Mouse (Mus musculus) left cerebral cortex, postnatal 36 days (tissue): ENCODE measurements around the gene Ptprg. TPM values are rescaled to one million over a fixed set of nuclear protein-coding genes. Genes with fewer than 3 reads are reported as not detected.

Experiments
- DNase-seq, 2 experiments: peaks; one replicate each; pipeline ENCODE4 v3.0.0; 2021 to 2022; ENCODE audit warnings: low spot score in 2 of 2, mixed read lengths in 1 of 2
- intact Hi-C: fragments of 180-260 bp; cut with DNase I; formaldehyde crosslinking; loops from one replicate; pipeline ENCODE4 v1.15.1; 2025
- total RNA-seq, 2 experiments: library from RNA; stranded (reverse); gene quantifications; 2 replicates each; pipeline ENCODE4 v1.2.3; 2021

Ptprg gene
- total RNA-seq, 2 experiments from 2014 or later: 95.1 to 108 TPM

DNA sequence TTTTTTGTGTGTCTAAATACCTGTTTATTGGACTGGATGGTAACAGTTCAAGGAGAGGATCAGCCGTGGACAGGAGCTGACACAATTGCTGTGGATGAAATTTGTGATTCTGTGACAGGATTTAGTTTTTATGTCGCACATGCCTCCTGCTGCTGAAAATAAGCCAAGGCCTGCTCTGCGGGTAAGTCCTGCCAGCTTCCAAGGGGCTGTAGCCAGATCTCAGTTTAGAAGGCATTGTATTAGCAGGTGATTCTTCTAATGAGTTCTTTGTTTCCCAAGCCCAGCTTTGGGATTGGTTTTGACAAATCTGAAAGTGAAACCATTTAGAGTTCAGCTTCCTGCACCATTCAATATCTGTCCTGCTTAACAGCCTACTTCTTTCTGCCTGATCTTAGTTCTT is 299.6 kb downstream of the Ptprg start:
- intact Hi-C loops: no loop called here
- DNase-seq: no peak

DNA sequence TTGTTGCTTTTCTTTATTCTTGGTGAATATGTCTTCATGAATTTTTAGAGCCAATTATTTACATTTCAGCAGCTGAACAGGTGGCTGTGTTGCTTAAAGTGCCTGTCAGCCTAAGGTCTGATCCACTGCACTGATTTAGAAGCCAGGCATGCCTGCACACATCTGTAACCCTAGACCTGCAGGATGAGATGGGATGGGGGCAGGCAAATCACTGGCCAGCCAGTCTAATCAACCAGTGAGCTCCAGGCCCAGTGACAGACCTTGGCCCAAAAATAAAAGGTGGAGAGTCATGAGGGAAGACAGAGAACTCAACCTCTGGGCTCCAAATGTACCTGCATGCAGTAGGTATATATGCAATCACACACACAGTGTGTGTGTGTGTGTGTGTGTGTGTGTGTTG is 302.2 kb downstream of the Ptprg start:
- no peak for DNase-seq
- intact Hi-C loops: no loop called here

DNA sequence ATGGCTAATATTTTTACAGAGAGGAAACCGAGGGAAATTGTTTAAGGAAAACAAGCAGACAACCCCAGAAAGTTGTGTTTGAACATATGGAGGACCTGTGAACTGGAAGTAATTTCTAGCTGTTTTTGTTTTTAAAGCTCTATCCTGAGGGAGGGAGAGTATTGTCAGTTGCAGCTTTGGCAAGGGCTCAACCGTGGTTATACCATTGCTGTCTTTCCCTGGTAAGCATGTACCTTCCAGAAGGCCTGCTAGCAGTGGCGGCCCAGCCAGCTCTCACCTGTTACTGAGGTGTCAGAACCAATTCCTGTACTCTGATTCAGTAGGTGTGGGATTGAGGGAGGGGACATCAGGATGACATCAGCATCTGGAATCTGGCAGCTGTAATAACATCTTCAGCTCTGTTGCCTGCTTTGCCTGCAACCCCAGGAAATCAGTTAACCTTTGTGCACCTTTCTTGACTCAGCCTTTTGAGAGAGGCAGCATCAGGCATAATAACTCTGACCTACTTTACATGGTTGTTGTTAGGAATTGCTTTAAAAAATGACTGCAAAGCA is 304.7 kb downstream of the Ptprg start:
- intact Hi-C loops: no loop called here
- DNase-seq: no peak

DNA sequence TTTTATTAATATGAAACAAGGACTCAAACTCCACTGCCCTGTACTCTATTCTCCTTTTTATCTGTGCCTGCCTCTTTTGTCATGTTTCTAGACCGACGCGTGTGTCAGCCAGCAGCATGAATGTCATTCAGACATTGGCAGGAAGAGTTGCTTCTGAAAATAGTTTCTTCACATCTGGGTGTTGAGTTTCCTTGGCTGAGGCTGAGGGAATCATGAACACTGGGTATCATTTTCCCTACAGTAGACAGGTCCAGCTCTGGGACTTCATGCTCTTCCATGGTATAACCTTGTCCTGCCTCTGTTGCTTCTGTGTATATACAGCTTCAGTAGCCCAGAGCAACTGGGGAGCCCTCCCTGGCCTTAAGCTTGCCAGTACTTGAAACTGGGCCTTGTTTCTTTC is 310.0 kb downstream of the Ptprg start:
- DNase-seq: peak in 1 of 2 experiments; percentile 18
- intact Hi-C loops: no loop called here

DNA sequence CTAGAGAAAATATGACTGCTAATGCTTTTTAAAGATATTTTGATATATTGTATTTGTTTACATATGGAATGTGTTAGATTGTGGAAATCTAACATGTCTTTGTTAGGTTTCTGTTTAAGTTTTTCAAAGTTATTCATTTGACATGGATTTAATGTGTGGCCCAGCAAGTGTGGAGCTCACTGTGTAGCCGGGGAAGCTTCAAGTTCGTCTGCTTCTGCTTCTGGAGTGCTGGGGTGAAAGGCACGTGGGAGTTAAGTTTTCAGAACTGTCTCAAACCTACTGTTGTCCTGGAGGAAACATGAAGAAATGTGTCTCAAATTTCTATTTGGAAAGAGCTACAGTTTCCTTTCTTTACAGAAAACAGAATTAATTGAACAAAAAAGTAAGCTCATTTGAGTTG is 311.5 kb downstream of the Ptprg start:
- no peak for DNase-seq
- intact Hi-C loops: no loop called here

DNA sequence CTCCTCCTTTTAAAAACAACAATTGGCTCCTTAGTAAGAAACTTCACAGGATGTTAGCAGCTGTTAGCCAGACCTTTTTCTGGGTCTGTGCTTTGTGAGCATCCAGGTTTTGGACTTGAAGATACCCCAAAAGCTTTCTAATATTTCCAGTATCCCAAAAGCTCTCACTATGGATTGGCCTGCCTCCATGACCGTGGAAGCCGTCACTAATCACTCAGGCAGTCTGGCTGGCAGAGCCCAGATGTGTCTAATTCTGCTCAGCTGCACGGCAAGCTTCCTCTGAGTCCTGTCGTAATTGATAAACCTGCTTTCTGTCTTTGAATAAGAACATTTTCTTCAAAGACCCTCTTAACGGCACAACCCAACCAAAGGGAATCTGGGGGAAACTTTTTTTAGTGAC is 312.0 kb downstream of the Ptprg start:
- DNase-seq: no peak
- intact Hi-C loops: no loop called here

DNA sequence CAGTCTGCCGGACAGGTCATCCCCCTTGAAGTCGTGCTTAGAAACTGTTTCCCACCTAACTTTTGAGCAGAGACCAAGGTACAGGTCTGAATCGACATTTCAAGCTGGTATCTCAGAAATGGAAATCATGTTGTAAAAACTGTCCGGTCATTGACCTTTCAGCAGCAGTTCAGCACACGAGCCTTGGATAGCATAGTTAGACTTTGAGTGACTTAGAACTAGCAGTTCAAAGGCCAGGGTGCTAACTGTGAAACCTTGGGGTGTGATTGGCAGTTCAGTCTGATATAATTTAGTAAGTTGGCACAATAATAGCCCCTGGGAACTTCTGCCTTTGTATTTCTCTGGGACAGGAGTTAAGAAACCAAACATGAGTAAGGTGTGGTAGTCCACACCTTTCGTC is 312.5 kb downstream of the Ptprg start:
- DNase-seq: no peak
- intact Hi-C loops: no loop called here

DNA sequence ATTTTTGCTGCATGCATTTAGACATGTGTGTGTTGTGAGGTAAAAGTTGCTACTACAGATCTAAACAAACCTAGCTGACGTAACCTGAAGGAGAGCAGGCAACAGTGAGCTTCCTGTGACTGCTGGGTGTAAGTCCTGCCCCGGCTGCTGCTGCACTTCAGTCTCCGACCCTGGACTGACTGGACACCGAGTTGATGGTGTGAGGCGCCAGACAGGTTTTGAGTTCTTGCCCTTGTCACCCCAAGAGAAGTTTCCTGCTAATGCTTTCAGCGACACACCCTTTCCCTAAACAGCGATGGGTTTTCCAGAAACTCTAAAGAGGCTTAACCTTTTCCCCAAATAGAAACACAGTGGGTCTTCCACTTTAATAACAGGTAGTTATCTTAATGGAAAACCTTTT is 313.1 kb downstream of the Ptprg start:
- intact Hi-C loops: no loop called here
- no peak for DNase-seq

DNA sequence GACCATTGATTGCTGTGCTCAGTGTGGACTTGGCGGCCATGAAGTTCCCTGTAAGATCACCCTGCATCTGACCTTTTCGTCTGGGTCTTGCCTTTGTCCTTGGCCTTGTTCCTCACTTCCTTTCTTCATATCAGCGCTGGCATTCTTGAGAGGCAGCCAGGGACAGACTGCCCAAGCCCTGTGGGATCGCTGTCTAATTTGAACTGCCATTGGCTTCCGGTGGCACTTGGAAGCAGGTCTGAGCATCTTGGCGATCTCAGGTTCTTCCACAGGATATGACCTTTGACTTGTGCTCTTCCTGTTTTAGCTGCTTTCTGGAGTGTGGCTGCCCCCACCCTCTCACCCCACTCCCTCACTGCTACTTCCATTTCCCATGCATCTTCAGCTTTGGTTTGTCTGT is 315.3 kb downstream of the Ptprg start:
- no peak for DNase-seq
- intact Hi-C loops: no loop called here

DNA sequence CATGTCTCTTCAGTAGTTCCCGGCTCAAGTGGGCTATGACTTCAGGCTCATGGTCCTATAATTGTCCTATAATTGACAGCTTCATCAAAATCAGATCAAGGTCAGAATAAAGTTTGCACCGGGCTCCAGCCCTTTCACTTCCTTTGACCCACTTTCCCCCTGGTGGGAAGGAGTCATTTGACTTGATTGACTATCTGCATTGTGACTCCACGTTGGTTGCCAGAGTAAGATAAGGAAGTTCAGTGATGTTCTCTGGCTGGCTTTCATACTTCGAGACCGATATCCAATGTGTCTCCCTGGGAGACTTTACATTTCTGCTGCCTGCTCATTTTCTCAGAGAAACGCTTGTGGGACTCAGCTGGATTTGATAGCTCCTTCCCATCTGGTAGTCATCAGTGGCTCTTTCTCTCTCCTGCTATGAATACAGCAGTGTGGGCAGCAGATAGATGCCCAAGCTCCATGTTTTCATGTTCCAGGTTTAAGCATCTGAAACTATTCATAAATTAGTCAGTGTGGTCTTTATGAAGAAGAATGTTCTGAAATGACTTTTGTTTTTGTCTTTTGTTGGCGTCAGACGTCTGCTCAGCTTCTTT is 318.5 kb downstream of the Ptprg start:
- DNase-seq: no peak
- intact Hi-C loops: no loop called here

DNA sequence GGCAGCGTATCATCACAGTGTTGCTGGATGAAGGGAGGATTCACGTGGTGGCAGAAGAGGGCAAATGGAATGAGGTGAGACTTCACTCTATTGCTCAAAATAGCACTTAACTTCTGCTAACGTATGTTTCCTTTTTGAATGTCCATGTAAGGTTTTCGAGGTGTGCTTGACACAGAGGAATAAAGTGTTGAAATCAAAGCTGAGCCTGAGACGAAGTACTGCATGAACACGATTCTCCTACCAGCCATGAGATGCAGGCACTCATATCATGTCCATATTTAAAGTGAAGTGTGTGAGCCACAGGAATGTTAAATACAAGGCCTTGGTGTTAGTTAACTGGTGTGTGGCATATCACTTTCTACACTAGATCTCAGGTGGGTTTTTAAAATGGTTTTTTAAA is 320.9 kb downstream of the Ptprg start:
- intact Hi-C loops: no loop called here
- DNase-seq: no peak

DNA sequence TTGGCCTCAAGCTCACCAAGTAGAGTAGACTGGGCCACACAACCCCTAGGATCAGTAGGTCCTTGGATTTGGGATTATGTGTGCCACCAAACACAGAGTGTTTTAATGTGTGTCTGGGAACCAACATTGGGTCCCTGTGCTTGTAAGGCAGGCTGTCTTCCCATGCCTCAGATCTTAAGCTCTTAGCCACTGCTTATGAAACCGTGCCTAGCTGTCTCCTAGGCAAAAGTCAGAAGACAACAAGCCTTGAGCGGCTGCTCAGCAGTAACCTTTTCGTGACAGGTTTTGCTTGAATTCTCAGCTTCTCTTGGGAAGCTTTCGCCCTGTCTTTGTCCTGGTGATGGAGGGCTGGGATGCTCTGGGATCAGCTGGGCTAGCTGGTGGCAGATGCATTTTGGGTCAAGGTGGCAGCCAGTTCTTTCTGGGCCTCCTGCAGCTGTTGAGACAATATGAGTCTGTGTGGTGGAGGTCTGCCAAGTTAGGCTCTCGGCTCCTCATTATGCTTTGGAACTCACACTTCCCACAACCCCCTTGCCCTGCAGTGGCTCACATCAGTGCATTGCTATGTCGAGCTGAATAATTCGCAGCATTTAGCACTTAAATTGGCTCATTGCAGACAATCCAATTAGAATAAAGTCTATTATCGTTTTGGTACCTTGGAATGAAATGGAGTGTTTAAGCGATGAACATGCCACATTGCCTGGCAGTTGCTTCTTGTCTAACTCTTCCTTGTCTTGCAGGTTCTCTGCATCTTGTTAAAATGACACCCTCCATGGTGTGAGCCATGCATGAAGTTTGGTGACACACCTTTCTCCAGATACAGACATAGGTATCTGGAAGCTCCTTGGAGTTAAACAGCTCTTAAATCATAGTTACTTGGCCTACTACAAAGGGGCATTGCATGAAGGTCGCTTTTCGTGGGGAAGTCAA is 321.9 kb downstream of the Ptprg start:
- DNase-seq: peak; percentile 43 to 48
- intact Hi-C loops: no loop called here

DNA sequence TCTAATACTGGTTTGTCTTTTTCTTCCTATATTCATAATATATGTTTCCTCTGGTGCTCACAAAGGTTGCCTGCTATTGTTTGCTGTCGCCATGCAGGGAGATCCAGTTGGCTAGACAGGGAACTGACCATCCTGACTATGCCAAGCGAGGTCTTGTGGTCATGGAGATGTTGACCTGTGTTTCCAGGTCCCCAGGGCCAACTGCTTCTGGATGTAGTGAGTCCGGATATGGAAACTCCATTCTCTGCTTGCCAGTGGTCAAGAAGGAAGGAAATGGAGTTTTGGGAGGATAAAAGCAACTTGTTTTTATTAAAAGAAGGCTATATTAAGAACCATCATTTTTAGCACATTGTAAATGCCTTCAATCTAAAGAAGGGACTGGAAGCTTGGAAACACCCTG is 327.8 kb downstream of the Ptprg start:
- intact Hi-C loops: loop anchor here (10.0 kb wide), 1 partner anchor 326 kb away; the partner anchor contains the start of gene Ptprg
- DNase-seq: no peak

DNA sequence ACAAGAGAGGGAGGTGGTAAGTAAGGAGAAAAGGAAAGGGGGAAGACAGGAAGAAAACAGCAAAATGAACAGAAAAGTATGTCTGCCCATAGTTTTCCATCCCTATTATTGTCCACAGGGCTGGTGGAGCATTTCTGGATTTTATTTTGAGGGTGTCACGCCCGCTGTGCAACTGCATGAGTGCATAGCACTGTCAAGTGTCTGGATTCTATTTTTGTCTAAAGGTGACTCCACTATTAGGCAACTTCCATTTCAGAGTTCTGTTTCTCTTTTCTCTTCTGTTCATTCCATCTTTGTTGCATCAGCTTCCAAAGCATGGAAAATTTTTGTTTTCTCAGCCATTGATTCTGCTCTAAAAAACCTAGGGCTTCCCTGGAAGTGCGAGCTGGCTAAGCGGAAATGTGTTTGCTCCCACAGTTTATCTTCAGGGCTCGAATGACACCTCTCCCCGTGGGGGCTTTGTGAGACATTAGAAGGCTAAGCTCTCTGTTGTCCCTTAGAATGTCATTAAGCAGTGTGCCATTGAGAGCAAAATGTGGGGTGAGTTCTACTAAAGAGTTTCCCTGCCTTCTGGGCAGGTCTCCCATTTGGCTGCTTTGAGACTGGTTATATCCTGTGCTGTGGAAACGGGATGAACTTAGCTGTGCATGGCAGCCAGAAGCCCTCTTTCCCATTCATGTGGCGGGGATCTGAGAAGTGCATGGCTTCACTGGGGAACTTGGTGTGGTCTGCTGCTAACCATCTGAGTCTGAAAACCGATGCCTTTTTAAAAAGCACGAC is 330.0 kb downstream of the Ptprg start:
- intact Hi-C loops: loop anchor here (10.0 kb wide), 1 partner anchor 329 kb away; the partner anchor contains the start of gene Ptprg
- no peak for DNase-seq

DNA sequence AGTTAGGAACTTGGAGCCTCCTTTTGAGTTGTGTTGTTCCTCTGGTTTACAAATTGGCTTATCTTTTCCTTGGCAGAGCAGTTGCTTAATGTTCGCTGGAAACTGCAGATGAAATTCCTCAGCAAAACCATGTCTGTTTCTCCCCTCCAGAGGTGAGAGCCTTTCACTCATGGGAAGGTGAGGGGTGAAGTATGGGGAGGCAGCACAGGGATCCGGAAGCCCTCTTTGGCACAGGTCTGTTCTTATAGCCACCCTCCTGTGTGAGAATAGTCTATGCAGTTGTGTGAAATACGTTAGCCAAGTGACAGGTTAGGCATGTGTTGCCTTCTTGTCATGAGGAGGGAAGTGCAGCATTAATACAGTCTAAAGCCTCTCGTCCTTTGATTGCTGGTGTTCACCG is 330.7 kb downstream of the Ptprg start:
- no peak for DNase-seq
- intact Hi-C loops: loop anchor here (10.0 kb wide), 1 partner anchor 329 kb away; the partner anchor contains the start of gene Ptprg

DNA sequence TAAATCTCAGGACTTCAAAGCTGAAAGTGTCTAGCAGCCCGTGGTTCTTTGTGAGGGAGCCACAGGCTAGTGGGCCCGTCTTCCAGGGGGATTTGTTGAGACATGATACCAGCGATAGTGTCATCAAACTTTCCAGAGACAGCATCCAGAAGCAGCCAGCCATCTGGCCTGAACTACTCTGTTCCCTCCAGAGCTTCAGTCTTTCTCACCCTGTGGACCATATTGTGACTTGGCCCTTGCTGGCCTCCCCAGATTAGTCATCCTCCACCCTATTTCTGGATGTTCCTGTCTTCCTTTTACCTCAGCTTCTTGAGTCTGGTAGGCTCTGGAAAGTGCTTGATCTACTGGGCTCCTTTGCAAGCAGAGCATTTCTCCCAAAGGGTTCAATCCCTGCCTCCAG is 333.1 kb downstream of the Ptprg start:
- intact Hi-C loops: loop anchor here (10.0 kb wide), 1 partner anchor 332 kb away; the partner anchor contains the start of gene Ptprg
- no peak for DNase-seq

DNA sequence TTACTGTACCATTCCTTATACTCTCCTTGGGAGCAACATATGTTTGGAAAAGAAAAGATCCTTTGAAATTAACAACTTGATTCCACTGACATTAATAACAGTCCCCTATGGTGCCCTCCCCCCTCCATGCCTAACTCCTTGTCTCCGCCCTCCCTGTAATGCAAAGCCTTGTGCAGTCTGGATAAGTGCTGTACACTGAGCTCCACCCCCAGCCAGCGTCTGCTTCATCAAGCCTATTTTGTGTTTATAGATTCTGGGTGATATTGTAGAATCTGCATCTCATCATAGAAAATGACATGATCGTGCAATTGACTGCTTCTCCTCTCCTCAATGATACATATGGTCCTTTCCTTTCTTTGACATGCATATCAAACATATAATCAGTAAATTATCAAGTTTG is 337.6 kb downstream of the Ptprg start:
- no peak for DNase-seq
- intact Hi-C loops: no loop called here

DNA sequence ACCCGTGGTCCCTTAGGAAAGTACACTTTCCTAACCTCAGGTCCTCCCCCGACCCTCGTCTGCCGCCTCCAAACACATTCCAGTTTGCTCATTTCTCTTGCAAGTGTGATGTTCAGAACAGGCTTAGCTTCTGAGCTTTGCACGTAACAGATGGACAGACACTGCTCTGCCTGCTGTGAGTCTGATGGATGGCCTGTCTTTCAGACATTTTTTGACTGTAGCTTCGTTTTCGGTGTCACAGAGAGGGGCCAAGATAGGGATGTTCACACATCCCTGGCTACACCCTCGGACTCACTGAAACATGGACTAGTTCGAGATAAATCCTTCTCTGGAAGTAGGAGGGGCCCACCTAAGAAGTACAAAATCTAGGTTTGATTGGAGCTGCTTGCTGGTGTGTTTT is 339.3 kb downstream of the Ptprg start:
- DNase-seq: no peak
- intact Hi-C loops: no loop called here

DNA sequence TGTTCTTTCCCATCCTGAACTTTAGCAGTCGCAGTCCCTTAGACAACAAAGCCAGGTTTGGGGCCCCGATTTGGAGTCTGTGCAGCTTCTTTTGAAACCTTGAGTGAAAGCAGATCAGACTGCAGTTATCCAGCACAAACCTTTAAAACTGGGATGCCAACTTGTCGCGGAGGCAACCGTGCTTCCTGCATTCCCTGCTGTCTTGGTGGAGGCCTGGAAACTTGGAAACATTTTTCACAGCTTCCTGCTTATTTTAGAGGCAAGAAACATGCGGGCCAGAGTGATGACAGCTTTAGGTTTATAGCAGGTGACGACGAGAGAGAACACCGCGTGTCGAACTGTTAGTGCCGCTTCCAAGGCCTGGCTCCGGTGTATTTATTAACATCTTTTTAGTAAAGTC is 342.2 kb downstream of the Ptprg start:
- peak; percentile 49 to 59 for DNase-seq
- intact Hi-C loops: no loop called here

DNA sequence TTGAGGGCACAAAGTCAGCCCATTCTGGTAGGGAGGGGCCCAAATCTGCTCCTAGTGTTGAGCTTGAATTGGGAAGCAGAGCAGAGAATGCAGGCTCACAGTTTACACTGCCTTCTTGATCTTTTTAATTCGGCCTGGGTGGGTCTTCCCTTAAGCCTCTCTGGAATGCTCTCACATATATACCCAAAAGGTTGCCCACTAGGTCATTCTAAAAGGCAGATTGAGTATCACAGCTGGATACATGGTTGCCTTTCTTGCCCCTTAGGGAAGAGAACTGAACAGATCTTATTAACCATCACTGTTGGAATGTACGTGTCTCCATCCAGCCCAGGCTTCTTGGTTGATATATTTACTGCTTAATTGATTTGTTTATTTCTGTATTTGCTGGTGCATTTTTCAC is 349.5 kb downstream of the Ptprg start:
- intact Hi-C loops: no loop called here
- no peak for DNase-seq
